Mouse (Mus musculus) ovary, postnatal 36 days (tissue): ENCODE results near the gene Ube2o.

Experiments
- DNase-seq: peaks from one replicate; pipeline ENCODE4 v3.0.0; 2022; ENCODE audit warnings: low spot score, mixed read lengths

The Ube2o gene

DNA sequence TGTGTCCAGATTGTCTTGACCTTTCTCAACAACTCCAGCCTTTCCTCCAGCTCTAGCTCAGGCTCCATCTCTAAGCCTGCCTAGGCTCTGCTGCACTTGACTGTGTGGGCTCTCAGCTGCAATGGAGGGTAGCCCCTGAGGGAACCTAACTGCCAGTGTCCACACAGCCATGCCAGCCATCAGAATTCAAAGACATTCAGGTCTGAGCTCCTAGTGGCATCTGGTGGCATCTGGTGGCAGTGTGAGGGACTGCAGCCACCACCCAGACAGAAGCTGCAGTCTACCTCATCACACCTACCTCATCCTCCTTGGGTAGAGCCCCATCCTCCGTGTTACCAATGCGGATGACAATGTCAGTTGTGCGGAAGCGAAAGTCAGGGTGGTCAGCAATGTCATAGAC, 38.1 kb downstream of the Ube2o start:
- no peak for DNase-seq

DNA sequence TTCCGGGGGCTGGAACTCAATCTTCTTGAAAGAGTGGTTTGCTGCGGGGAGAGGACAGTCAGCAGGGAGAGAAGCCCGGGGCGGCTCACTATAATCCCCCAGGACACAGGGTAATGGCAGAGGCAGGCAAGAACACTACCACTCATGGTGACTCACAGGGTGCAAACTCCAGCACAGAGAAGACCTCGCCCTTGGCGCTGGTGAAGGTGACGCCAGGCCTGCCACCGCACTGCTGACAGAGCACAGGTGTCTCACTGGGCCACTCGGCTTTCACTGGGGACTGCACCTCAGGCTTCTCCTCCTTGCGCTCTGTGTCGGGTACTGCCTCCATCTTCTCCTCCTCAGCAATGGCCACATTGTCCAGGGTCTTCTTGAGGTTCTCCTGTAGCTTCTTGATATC, 40.1 kb downstream of the Ube2o start:
- no peak for DNase-seq

DNA sequence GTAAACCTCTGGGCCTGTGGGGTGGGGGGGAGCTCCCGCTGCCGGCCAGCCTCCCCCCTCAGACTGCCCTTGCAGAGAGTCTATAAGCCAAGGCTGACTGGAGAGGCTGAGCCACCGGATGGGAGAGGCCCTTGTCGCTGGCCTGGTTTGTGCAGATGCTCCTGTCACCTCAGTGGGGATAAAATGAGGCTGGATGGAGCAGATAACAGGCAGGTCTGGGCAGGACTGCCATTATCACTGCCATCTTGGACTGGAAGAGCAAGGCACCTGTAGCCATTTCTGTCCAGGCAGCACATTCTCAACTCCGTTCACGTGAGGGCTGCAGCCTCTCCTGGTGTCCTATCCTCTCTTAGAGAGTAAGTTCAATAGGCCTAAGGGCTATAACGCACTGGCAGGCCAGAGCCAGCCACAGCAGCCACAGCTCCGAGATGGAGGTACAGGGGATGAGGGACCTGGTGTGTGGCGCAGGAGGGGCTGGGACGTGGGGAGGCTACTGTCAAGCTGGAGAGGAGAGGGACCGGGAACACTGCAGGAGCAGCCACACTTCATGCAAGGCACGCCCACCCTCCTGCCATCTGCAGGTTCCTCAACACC, 43.0 kb downstream of the Ube2o start:
- DNase-seq = no peak

DNA sequence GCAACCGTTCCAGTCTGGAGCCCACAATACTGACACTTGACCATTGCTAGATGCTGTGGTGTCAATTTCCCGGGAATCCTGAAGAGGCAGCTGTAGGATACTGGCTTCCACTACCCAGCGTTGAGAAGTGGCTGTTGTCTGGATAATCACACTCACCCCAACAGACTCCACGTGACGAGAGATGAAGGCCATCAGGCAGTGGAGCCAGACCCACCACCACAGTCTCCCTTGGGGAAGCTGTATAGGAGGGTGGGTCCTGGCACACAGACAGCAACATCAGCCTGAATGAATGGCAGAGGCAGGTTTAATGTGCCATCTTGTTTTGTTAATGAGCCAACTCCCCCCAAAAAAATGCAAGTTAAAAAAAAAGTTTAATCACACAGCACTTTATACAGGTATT, 43.9 kb downstream of the Ube2o start:
- no peak for DNase-seq

DNA sequence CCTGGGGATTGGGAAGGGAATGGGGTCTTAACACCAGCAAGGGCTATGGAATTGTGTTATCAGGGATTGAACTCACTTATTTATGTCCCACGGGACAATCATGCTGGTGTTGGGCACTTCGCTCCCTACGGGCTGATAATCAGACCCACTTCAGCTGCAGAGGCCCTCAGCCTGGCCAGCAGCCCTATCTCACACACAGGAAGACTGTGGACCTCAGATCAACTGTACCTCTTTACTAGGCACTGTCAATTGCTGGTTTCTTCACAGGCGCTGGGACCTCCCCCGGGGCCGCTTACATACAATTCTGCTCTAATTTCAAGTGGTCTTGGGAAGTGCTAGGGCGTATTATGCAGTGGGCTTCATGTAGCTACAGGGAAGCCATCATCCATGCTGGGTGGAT, 44.6 kb downstream of the Ube2o start:
- DNase-seq = no peak

DNA sequence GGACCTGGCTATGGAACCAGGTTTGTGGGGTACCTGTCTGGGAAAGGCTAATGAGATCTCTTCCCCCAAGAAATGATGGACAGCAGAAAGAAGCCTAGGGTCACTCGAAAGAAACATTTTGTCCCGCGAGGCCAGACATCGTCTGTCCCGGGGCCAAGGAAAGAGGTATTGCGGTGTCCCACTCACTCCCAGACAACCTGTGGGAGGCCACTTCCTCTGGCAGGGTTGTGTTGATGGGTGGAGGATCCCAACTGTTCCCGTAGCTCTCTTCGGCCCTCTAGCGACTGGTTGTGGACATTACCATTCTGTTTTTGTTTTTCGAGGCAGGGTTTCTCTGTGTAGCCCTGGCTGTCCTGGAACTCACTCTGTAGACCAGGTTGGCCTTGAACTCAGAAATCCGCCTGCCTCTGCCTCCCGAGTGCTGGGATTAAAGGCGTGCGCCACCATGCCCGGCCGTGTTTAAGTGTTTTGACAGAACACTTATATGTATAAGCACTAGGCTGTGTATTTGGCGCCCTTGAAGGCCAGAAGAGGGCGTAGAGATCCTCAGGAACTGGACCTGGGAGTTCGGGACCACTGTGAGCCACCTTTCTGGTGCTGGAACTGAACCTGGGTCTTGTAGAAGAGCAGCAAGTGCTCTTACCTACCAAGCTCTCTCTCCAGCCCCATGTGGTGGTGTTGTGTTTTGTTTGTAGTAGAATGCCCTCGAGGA, 46.9 kb downstream of the Ube2o start:
- DNase-seq = peak; percentile 69

DNA sequence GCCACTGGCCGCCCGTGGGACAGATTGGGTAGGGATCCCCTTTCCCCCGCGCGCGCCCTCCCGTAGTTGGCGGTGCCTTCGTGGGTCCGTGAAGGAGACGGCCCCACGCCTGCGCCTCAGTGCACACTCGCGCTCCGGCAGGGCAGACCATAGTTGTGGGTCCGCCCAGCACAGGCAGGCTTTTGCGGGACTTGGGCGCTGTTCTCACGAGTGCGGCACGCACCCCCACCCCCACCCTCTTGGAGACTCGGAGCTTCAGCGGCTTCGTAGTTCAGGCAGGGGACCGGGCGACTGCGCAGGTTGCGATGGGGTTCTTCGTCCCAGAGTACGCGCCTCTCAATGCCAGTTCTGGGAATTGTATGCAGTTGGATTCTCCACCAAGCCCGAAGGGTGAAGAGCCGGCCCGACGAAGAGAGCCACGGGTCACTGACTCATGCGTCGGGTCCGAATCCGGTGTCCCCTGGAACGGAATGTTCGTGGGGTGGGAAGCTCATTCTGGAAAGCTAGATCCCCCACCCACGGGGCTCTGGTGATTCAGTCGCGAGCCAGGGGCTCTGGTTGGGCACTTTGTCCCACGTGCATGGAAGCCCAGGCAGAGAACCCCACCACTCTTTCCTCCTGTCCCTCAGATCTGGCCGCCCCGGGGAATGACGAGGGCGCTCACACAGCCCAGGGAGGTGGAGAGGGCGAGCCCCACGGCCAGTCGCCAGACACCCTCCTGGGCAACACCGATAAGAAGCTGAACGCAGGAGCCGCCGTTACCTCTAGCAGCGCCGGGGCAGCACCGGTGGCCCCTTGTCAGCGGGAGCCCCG, 47.7 kb downstream of the Ube2o start:
- DNase-seq = peak; percentile 41

DNA sequence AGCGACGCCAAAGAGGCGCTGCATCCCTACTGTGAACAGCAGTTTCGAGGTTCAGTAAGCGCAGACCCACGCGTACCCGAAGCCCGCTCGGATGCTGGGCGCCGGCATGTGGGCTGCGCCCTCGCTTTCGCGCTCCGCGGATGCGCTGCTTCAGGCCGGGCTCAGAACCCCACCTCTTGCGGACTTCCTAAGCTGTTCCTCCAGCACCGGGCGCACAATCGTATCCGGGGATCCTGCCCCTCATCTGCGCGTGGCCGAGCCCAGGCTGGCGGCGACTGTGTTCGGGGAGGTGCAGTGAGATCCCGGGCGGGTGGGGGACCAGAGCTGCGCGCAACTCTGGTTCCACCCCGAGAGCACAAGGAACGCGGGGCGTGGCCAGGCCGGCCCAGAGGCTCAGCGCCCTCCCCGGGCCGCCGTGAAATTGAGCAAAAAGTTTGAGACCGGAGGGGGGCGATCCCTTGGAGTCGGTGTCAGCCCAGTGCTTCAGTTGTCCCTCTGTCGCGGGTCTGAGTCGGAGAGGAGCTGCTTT, 48.4 kb downstream of the Ube2o start:
- peak; percentile 79 for DNase-seq

DNA sequence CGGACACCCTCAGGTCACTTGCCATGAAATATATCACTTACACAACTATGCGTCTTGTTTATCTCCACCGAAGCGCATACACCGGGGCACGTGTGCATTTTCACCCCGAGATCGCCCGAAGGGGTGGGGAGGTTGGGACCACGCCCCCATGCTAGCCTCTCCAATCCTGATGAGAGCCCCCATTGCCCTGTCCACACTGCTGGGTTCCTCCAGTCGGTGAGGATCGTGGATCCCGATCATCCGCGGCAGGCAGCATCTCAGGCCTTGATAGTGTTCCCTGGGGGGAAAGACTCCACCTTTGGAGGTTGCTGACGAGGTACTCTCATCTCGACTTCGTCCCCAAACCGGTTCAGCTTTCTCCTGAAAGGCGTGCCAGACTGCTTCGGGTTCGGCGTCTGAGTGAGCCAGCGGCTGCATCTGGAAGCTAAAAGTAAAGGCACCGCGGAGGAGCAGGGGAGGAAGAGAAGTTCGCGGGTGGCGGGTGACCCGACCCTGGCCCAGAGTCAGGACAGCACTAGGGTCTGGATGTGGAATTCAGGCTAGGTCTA, 48.9 kb downstream of the Ube2o start:
- peak; percentile 49 for DNase-seq

DNA sequence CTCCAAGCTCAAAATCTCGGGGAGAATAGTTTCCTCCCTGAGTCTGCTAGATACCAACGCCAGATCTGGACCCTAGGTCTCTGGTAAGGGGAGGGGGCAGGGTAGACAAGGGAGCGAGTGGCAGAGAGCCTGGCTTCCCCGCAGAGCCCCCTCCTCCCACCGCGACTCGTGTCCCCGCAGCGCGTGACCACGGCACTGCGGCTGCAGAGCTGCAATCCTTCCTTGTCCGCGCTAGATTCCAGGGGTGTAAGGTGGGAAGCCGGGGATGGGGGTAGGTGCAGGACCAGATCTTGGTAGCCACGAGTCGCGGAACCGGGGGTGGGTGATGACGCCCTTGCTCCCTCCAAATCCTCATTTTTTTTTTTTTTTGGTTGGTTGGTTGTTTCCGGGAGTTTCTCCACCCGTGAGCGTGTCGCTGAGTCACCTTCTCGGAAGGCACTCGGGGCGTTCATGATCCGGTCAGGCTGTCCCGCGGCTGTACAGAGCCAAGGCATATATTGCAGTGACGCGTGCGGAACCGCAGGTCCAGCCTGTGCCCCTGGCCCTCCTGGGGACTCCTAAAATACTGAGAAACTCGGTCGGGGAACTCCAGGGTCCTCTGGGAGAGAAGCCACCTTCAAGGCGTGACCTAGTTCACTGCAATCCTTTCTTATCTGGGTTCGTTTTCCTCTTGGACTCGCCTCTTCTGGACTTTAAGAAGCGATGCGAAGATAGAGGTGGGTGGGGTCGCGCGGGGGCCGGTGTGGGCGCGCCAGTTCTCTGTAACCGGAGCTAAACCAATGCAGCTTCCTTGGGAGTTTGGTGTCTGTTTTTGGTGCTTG, 49.7 kb downstream of the Ube2o start:
- DNase-seq = no peak

DNA sequence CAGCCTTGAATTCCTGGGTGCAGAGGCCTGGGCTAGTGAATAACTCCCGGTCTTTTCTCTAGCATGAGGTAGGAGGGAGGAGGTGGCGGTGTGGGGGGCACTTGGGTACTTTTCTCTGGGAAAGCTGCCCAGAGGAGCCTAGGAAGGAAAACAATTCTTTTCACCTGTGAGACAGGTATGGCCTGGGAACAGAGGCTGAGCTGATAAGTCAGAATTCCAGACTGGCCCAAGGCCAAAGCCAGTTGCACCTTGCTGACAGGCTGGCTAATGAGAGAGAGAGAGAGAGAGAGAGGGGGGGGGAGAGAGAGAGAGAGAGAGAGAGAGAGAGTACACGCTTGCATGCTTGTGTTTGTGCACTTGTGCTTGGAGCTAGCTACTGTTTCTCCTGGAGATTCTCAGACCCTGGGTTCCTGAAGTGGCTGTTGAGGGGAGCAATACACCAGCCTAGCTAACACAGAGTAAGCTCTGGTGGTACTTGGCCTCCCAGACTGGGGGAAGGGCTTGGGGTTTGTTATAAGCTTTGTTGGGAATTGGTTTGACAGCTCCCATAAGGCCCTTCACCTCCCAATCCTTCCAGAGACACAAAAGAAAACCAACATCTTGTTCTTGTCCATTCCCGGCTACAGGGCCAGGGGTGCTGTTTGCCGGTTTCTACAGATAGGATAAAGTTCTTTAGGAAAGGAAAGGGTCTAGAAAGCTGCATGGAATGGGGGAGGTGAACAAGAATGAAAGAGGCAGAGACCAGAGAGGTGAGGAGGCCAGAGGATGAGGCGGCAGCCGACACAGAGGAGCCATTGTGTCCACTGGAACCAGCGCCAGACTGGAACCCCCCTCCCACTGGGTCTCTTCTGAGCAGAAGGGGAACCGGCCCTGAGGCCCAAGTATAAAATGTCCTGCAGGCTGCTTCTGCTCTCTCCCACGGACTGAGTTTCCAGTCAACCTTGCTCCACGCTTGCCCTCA, 50.8 kb downstream of the Ube2o start, which contains the start of gene Sphk1:
TSS of gene Sphk1 (plus strand) at position 739 of the 961 bp plus-strand sequence.
- DNase-seq = no peak

DNA sequence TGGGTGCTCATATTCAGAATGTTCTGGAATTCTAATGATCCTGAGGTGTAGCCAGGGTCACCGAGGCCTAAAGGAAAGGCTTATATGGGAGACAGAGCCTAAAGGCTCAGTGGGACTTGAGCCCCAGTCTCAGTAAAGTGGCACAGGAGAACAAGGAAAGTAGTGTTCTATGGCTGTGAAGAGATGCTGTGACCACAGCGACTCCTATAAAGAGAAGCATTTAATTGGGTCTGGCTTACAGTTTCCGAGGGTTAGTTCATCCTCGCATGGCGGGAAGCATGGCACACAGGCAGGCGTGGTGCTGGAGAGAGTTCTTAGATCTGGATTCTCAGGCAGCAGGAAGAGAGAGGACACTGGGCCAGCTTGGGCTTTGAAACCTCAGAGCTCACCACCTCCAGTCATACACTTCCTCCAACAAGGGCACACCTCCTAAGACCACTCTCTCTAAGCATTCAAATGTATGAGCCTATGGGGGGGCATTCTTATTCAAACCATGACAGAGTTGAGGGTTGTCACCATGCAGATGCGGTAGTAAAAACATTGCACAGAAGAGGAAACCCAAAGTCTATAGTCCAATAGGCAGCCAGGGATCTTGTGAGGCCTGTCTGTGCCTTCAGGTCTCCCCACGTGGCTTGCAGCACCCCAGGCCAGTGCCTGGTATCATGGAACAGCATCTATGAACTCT, 52.5 kb downstream of the Ube2o start:
- DNase-seq = no peak

DNA sequence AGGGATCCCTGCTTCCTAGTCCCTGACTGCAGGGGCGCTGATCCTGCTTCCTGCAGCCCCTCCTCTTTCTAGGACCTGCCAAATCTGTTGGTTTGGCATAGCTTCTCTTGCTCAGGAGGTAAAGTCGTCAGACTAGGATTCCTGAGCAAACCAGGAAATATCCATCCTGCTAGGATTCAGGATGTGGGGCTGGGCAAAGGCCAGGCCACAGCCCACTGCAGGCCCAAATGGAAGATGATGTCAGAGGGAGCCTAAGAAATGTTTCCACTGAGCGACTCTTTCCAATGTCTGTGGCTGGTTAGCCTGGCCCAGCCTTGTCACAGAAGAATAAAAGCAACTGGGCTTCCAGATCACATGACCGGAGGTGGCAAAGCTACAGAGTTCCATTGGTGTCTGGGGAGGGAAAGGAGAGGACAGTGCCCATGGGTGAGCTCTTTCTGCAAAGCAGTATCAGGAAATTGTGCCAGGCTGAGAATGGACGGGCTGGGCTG, 57.5 kb downstream of the Ube2o start:
- no peak for DNase-seq

DNA sequence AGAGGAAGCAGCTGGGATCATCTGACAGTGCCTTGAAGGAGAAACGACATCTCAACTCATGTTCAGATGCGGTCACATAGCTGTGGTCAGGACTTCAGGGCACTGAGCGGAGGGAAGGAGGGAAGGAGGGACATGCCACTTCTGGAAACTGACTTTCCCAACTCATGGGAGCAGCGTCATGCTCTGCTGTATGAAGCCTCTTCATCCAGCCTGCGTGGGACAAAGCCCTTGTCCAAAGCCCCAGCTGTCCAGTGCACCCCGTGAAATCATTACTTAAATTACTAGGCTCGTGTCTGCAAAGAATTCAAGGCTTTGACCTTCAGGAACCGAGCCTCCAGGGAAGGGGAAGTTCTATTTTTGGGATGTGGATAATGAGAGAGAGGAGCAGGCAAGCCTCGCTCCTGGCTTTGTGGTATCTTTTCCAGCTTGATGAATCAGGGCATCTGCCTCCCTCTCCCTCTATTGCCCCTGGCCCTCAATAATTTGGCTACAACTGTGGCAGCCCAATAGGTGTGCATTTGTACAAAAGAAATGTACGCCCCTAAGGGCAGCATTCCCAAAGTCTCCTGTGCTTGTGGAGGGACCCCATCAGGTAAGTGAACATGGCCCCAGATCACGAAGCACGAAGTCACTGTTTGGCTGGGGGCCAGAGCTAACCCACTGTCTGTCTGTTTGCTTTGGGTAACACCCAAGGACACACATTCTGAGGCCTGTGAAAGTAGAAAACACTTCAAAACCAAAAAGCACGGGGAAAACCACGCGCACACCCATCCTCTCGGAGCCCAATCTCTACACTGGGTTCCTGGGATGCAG, 58.2 kb downstream of the Ube2o start:
- peak; percentile 46 for DNase-seq

DNA sequence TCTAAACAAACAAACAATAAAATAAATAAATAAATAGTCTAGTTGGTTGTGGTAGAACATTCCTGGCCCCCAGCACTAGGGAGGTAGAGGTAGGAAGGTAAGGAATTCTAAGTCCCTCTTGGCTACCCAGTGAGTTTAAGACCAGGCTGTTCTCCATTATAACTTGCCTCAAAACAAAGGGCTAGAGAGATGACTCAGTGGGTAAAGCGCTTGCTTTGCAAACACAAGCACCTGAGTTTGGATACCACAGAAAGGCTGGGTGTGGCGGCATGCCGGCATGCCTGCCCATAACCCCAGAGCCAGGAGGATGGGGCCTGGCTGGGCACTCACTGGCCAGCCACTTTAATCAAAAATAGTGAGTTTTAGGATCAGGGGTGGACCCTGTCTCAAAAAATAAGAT, 59.2 kb downstream of the Ube2o start:
- DNase-seq = no peak

DNA sequence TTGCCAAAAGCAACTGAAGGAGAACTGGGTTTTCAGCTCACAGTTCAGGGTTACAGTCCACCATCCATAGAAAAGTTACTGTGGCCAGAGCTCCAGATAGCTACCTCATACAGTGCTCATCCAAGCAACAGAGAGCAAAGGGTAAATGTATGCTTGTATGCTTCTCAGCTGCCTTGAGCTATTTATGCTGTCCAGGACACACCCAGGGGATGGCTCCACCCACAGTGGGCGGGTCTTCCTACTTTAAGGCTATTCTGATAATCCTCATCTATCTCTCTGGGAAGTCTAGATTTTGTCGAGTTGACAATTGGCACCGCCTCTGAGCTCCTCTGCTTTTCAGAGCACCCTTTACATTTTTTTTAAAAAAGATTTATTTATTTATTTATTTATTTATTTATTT, 60.1 kb downstream of the Ube2o start:
- no peak for DNase-seq

DNA sequence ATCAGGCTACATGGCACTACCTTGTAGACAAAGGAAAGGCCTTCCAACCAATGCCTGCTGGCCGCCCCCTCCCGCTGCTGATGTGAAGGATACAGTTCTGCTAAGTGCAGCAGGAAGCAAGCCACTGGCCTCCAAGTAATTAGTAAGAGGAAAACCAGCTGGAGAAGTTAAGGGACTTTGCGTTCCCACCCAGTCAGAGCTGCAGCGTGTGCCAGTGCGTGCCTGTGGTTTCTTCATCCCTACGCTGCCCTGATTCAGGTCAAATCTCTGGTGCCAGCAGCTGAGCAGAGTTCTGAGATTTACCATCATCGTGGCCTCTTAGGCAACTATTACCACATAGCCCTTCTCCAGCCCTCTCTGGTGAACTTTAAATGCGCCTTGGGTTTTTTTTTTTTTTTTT, 62.8 kb downstream of the Ube2o start:
- no peak for DNase-seq

DNA sequence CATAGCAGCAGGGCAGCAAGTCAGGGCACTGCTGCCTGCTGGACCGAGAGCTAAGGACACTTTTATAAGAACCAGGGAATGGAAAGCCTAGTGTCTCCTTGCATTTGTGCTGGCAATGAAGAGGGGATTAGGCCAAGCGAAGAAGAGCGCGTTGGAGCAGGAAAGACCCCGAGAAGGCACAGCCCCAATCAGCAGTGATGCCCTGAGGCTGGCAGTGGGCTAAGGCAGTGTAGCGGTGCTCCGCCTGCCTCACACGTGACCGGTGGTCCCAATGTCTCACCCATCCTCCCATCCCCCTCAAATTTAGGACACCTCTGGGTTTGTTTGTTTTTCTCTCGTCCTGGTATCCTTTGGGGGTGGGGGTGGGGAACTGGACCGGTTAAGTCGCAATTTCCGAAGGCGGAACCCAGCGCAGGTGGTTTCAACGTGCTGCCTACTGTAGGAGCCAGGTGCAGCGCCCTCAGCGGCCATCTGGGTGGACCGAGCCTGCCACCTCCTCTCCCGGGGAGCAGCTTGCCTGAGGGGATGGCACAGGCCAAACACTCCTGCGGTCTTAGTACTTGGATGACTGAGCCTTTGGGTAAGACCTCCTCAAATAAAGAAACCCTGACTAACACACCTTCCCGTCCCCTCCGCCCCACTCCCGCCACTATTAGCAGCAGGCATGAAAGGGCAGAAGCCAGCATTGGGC, 65.8 kb downstream of the Ube2o start:
- DNase-seq = no peak
